Mouse (Mus musculus) cerebellum, postnatal 4 days (tissue): ENCODE measurements at regions not wholly inside any gene's neighbourhood (a gene's known extent, or its start where the extent isn't known, plus 50 kb on each side); places are given as distances from the start of the nearest gene placed in this dataset.

Experiments used
- DNase-seq, 2 experiments: peaks; one replicate each; pipeline ENCODE4 v3.0.0; 2022; ENCODE audit warnings: low spot score in 2 of 2, mixed read lengths in 1 of 2

DNA sequence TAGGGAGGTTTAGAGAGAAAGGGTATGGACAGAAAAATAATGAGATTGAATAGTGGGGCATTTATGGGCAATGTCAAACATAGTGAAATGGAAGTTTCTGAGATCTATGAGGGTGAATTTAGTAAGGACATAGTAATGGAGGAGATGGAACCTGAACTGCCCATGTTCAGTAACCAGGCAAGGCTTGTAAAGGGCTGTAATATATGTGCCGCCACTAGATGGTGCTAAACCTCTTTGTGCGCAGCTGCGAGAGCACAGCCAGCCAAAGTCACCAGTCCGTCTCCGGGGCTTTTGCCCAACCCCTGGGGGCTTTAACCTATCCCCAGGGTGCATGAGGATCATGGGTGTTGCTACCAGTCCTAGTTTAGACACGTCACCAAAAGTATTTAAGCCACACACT is 77.7 kb upstream of the Vmn2r25 start:
- peak in 1 of 2 experiments; percentile 46 for DNase-seq

DNA sequence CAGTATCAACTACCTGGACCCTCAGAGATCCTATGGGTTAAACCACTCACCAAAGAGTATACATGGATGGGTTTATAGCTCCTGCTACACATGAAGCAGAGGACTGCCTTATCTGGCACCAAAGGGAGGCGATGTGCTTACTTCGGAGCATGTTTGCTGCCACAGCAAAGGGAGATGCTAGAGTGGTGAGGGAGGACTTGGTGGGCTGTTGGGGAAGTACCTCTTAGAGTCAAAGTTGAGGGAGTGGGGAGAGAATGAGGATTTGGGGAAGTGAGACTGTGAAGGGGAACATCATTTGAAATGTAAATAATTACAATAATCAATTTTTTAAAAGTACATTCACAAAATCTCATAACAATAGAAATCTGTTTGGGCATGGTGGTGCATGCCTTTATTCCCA is 84.7 kb upstream of the Vmn2r25 start:
- no peak for DNase-seq

DNA sequence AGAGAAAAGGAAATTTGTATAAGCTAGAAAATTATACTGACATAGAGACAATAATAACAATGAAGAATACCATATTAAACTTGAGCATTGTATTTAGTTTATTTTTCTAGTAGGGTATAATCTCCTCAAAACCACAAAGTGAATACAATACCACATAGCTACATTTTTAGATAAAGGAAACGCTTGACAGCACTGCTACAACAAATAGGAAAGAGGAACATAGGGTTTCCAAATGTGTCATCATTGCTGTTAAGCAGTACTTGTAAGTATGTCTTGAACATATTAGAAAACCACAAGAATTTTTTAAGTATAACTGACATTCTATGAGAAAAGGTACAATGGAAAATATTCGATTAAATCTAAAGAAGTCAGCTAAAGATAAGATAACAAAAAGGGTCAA is 63.0 kb upstream of the Vmn2r26 start:
- no peak for DNase-seq

DNA sequence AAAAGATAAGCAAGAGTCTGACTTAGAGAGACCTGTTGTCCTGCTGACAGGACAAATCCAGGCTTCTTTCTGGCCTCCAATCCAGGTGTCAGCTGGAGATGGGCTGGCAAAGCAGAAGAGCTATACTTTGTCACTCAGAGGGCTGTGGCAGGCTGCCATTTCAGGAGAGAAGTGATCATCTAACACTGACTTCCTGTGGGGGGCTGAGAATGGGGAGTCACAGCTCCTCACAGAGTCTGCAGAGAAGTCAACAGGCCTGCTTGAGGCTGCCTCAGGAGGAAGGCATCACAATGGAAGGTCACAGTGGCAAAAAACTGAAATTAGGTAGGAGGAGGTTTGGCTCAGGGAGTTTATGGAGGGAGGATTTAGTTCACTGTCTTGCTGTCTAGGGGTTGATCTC is 53.2 kb upstream of the Vmn2r26 start:
- DNase-seq, result no peak
